Mouse (Mus musculus) lung, embryonic 15.5 days (tissue): ENCODE results near the gene Ldhb. TPM values are rescaled to one million over a fixed set of nuclear protein-coding genes. Genes with fewer than 3 reads are reported as not detected.
"Not testable (repeated sequence)": the region's sequence is repeated elsewhere in the genome, so short reads cannot be mapped to it uniquely, and the experiment has no call there.

Source experiments
- ATAC-seq: fragments of 200-750 bp; cut with Nextera tagmentation; 2 replicates; pipeline ENCODE4 v1.8.0; 2017; ENCODE audit warnings: moderate number of reproducible peaks, borderline replicate concordance; ENCODE audit not compliant: low FRiP score, low TSS enrichment; ENCODE audit errors: extremely low read depth
- H3K27ac ChIP-seq: fragments of 300-500 bp; sonication (generic); 2 replicates; pipeline ENCODE4 v1.5.1; 2015; ENCODE audit warnings: moderate library complexity, mild to moderate bottlenecking, inconsistent platforms
- H3K27me3 ChIP-seq: fragments of 300-500 bp; sonication (generic); 2 replicates; pipeline ENCODE4 v1.6.1; 2015; ENCODE audit warnings: inconsistent platforms
- H3K36me3 ChIP-seq: fragments of 300-500 bp; sonication (generic); 2 replicates; pipeline ENCODE4 v1.6.1; 2015; ENCODE audit warnings: inconsistent platforms
- H3K4me1 ChIP-seq: fragments of 300-500 bp; sonication (generic); 2 replicates; pipeline ENCODE4 v1.6.1; 2015; ENCODE audit warnings: inconsistent platforms
- H3K4me2 ChIP-seq: fragments of 300-500 bp; sonication (generic); 2 replicates; pipeline ENCODE4 v1.6.1; 2015; ENCODE audit warnings: inconsistent platforms, mild to moderate bottlenecking, moderate library complexity
- H3K4me3 ChIP-seq: fragments of 300-500 bp; sonication (generic); 2 replicates; pipeline ENCODE4 v1.5.1; 2015; ENCODE audit warnings: mild to moderate bottlenecking, inconsistent platforms
- H3K9ac ChIP-seq: fragments of 300-500 bp; sonication (generic); 2 replicates; pipeline ENCODE4 v1.6.1; 2015; ENCODE audit warnings: inconsistent platforms
- H3K9me3 ChIP-seq: fragments of 300-500 bp; sonication (generic); 2 replicates; pipeline ENCODE4 v1.6.1; 2016; ENCODE audit warnings: inconsistent platforms
- WGBS: fragments of 180-500 bp; shearing (Covaris S2); methylation state at CpG from one replicate; pipeline ENCODE4 v1.1.7; 2015; 5-methylcytosine and 5-hydroxymethylcytosine counted together
- polyA plus RNA-seq: library from polyadenylated mRNA; unstranded; fragments of >200 nt; fragmentation: Nextera tagmentation; extraction: Ambion mirVana; gene quantifications from 2 replicates; pipeline ENCODE4 v1.2.1, GENCODE M21; 2015

Ldhb gene
- polyA plus RNA-seq, 1 experiment from 2014 or later, result 254 TPM

GRCm38 (mm10) chr6:142511516-142512135 lies 3.9 kb upstream of the Ldhb start:
- Histone ChIP-seq H3K27me3 (no peaks in the 10 kb centered on the region; the same call in 1 of the 2 replicates), H3K27ac (no peak overlapping the region), H3K4me1 (peaks cover 17% of the 10 kb centered on the region), H3K9ac (no peak overlapping the region), H3K36me3 (no peaks in the 10 kb centered on the region), H3K4me2 (no peak overlapping the region), H3K4me3 (no peak overlapping the region), H3K9me3 (no peaks in the 10 kb centered on the region)
- 20% methylated on average over 12 of the region's 12 CpGs for WGBS
- no peak for ATAC-seq

- Histone ChIP-seq H3K36me3 (no peaks in the 10 kb centered on the region), H3K4me2 (peak overlapping the region; percentile 84; the same call in 1 of the 2 replicates), H3K27ac (no peak overlapping the region), H3K27me3 (no peaks in the 10 kb centered on the region; the same call in 1 of the 2 replicates), H3K9ac (no peak overlapping the region), H3K4me3 (0 out of 2 replicates have a peak overlapping the region, but pooled peaks have one; percentile 55), H3K4me1 (peaks cover 20% of the 10 kb centered on the region), H3K9me3 (no peaks in the 10 kb centered on the region)
- no peak for ATAC-seq
- WGBS, result 43% methylated on average over 4 of the region's 4 CpGs
Measured at GRCm38 (mm10) chr6:142508663-142509062, 906 bp upstream of the Ldhb start.

GRCm38 (mm10) chr6:142507033-142507784 lies 548 bp downstream of the Ldhb start:
- Histone ChIP-seq H3K4me3 (peak overlapping the region; percentile 55), H3K9ac (peak overlapping the region; percentile 47), H3K9me3 (no peaks in the 10 kb centered on the region), H3K36me3 (no peaks in the 10 kb centered on the region), H3K4me2 (peak overlapping the region; percentile 84), H3K27ac (no peak overlapping the region), H3K27me3 (no peaks in the 10 kb centered on the region; the same call in 1 of the 2 replicates), H3K4me1 (peaks cover 20% of the 10 kb centered on the region)
- ATAC-seq, result peak; percentile 60
- WGBS, result 1% methylated on average over 30 of the region's 30 CpGs

- Histone ChIP-seq H3K36me3 (no peaks in the 10 kb centered on the region), H3K27me3 (no peaks in the 10 kb centered on the region; the same call in 1 of the 2 replicates), H3K4me1 (peaks cover 20% of the 10 kb centered on the region), H3K9ac (peak overlapping the region; percentile 47; the same call in 1 of the 2 replicates), H3K27ac (no peak overlapping the region), H3K4me3 (peak overlapping the region; percentile 55), H3K4me2 (peak overlapping the region; percentile 84), H3K9me3 (no peaks in the 10 kb centered on the region)
- WGBS, result 6% methylated on average over 10 of the region's 10 CpGs
- no peak for ATAC-seq
Measured at GRCm38 (mm10) chr6:142506338-142507032, 1.3 kb downstream of the Ldhb start.

GRCm38 (mm10) chr6:142503601-142504000 lies 4.2 kb downstream of the Ldhb start:
- Histone ChIP-seq H3K27me3 (no peaks in the 10 kb centered on the region), H3K36me3 (peaks cover 2% of the 10 kb centered on the region; the same call in 1 of the 2 replicates), H3K9me3 (no peaks in the 10 kb centered on the region), H3K9ac (no peak overlapping the region), H3K4me2 (no peak overlapping the region), H3K4me3 (no peak overlapping the region), H3K27ac (no peak overlapping the region), H3K4me1 (peaks cover 17% of the 10 kb centered on the region)
- 71% methylated on average over 8 of the region's 8 CpGs for WGBS
- no peak for ATAC-seq

GRCm38 (mm10) chr6:142502519-142503125 lies 5.1 kb downstream of the Ldhb start:
- Histone ChIP-seq H3K4me2 (no peak overlapping the region), H3K36me3 (peaks cover 11% of the 10 kb centered on the region)

GRCm38 (mm10) chr6:142490114-142490513 lies 17.6 kb downstream of the Ldhb start:
- WGBS, result 75% methylated on average over 6 of the region's 6 CpGs
- ATAC-seq, result not testable (repeated sequence)
- H3K36me3 ChIP-seq, result peaks cover 24% of the 10 kb centered on the region

More at GRCm38 (mm10) chr6:142502519-142503125, 5.1 kb downstream of the Ldhb start:
- 69% methylated on average over 10 of the region's 10 CpGs for WGBS
- H3K27me3 ChIP-seq, result no peaks in the 10 kb centered on the region
- no peak overlapping the region for H3K4me3 ChIP-seq
- ATAC-seq, result 0 out of 2 replicates have a peak, but pooled peaks have one; percentile 24
- no peak overlapping the region for H3K27ac ChIP-seq
- peaks cover 10% of the 10 kb centered on the region; the same call in 1 of the 2 replicates for H3K4me1 ChIP-seq
- no peak overlapping the region for H3K9ac ChIP-seq
- H3K9me3 ChIP-seq, result no peaks in the 10 kb centered on the region

GRCm38 (mm10) chr6:142487638-142488037 lies 20.1 kb downstream of the Ldhb start:
- H3K4me3 ChIP-seq, result no peak overlapping the region
- H3K9ac ChIP-seq, result no peak overlapping the region
- no peaks in the 10 kb centered on the region for H3K4me1 ChIP-seq
- no peak overlapping the region for H3K4me2 ChIP-seq
- no peak overlapping the region for H3K27ac ChIP-seq
- ATAC-seq, result no peak
- 89% methylated on average over 9 of the region's 9 CpGs for WGBS
- H3K36me3 ChIP-seq, result peaks cover 16% of the 10 kb centered on the region; the same call in 1 of the 2 replicates
- no peaks in the 10 kb centered on the region for H3K9me3 ChIP-seq
- no peaks in the 10 kb centered on the region for H3K27me3 ChIP-seq

More at GRCm38 (mm10) chr6:142490114-142490513, 17.6 kb downstream of the Ldhb start:
- H3K4me2 ChIP-seq, H3K4me1 ChIP-seq, H3K9ac ChIP-seq, H3K27ac ChIP-seq, H3K27me3 ChIP-seq, H3K9me3 ChIP-seq, H3K4me3 ChIP-seq: not testable (repeated sequence)

- Histone ChIP-seq H3K9ac (no peak overlapping the region), H3K36me3 (0 out of 2 replicates have a peak, but pooled peaks cover 6% of the 10 kb centered on the region), H3K4me2 (no peak overlapping the region), H3K4me3 (no peak overlapping the region), H3K9me3 (no peaks in the 10 kb centered on the region), H3K27ac (no peak overlapping the region), H3K4me1 (no peaks in the 10 kb centered on the region), H3K27me3 (no peaks in the 10 kb centered on the region)
- no peak for ATAC-seq
- WGBS, result 81% methylated on average over 4 of the region's 4 CpGs
Measured at GRCm38 (mm10) chr6:142485478-142486123, 22.2 kb downstream of the Ldhb start.

- 78% methylated on average over 7 of the region's 7 CpGs for WGBS
- no peaks in the 10 kb centered on the region for H3K36me3 ChIP-seq
- H3K4me3 ChIP-seq, result no peak overlapping the region
- H3K9ac ChIP-seq, result no peak overlapping the region
- no peak overlapping the region for H3K4me2 ChIP-seq
- no peaks in the 10 kb centered on the region for H3K27me3 ChIP-seq
- no peaks in the 10 kb centered on the region for H3K9me3 ChIP-seq
- no peak overlapping the region for H3K27ac ChIP-seq
- ATAC-seq, result no peak
- H3K4me1 ChIP-seq, result no peaks in the 10 kb centered on the region
Measured at GRCm38 (mm10) chr6:142477239-142477638, 30.5 kb downstream of the Ldhb start.

- 68% methylated on average over 4 of the region's 4 CpGs for WGBS
- Histone ChIP-seq H3K36me3 (no peaks in the 10 kb centered on the region), H3K4me2 (no peak within 1 kb of the TSS), H3K27ac (no peak within 1 kb of the TSS), H3K4me3 (no peak within 1 kb of the TSS), H3K9me3 (no peaks in the 10 kb centered on the region), H3K27me3 (no peaks in the 10 kb centered on the region), H3K9ac (no peak within 1 kb of the TSS), H3K4me1 (no peaks in the 10 kb centered on the region)
- no peak for ATAC-seq
Measured at GRCm38 (mm10) chr6:142472801-142473203, 35.0 kb downstream of the Ldhb start, which contains the start of gene Gys2. Gys2 (minus strand) TSS chr6:142473109.
